Mouse (Mus musculus): ENCODE measurements around the gene Dok3. TPM values are rescaled to one million over a fixed set of nuclear protein-coding genes. Genes with fewer than 3 reads are reported as not detected.

Dok3 gene
- polyA plus RNA-seq, 1 experiment from 2014 or later: 9.1 TPM

- H3K9me3 ChIP-seq (ENCODE audit: low read length): no peaks in the 10 kb centered on the region
- H3K27ac ChIP-seq (ENCODE audit: low read length): no peak overlapping the region
- peaks cover 9% of the 10 kb centered on the region for H3K27me3 ChIP-seq (replicated peaks; ENCODE audit: insufficient read depth, low read length)
- 48% methylated on average over 14 of the region's 14 CpGs for WGBS
- H3K4me3 ChIP-seq (ENCODE audit: low read depth, low read length): peak overlapping the region; percentile 69; the same call in 1 of the 2 replicates
- no peak for ATAC-seq
- DNase-seq (ENCODE audit: low spot score): no peak
- peaks cover 6% of the 10 kb centered on the region; the same call in 1 of the 2 replicates for H3K4me1 ChIP-seq (ENCODE audit: insufficient read depth, low read depth, low read length)
- no peaks in the 10 kb centered on the region for H3K36me3 ChIP-seq (ENCODE audit: insufficient read depth, low read length)
- 0 out of 2 replicates have a peak overlapping the region, but pooled peaks have one; percentile 74 for H3K9ac ChIP-seq (replicated peaks; ENCODE audit: low read depth)
- peak overlapping the region; percentile 92 for H3K4me2 ChIP-seq (replicated peaks; ENCODE audit: low read depth, low read length)
- TF ChIP-seq EP300 (IDR thresholded peaks at IDR 0.05) (no peak), CTCF (IDR thresholded peaks at IDR 0.05) (no peak)
These were observed 42.9 kb downstream of the Dok3 start for GRCm38 (mm10) chr13:55486029-55486794.

GRCm38 (mm10) chr13:55484520-55485088, 44.5 kb downstream of the Dok3 start:
- no peaks in the 10 kb centered on the region for H3K36me3 ChIP-seq (ENCODE audit: insufficient read depth, low read length)
- H3K27me3 ChIP-seq (replicated peaks; ENCODE audit: insufficient read depth, low read length): peaks cover 9% of the 10 kb centered on the region
- no peak overlapping the region for H3K4me3 ChIP-seq (ENCODE audit: low read depth, low read length)
- no peaks in the 10 kb centered on the region for H3K9me3 ChIP-seq (ENCODE audit: low read length)
- 68% methylated on average over 6 of the region's 7 CpGs for WGBS
- H3K4me1 ChIP-seq (ENCODE audit: insufficient read depth, low read depth, low read length): peaks cover 6% of the 10 kb centered on the region; the same call in 1 of the 2 replicates
- TF ChIP-seq CTCF (IDR thresholded peaks at IDR 0.05) (no peak), EP300 (IDR thresholded peaks at IDR 0.05) (no peak)
- H3K9ac ChIP-seq (replicated peaks; ENCODE audit: low read depth): no peak overlapping the region
- no peak overlapping the region for H3K4me2 ChIP-seq (replicated peaks; ENCODE audit: low read depth, low read length)
- ATAC-seq (no peak), DNase-seq (ENCODE audit: low spot score) (no peak)
- H3K27ac ChIP-seq (ENCODE audit: low read length): no peak overlapping the region

GRCm38 (mm10) chr13:55483593-55483992, 45.5 kb downstream of the Dok3 start:
- TF ChIP-seq CTCF (IDR thresholded peaks at IDR 0.05) (no peak), EP300 (IDR thresholded peaks at IDR 0.05) (no peak)
- 40% methylated on average over 15 of the region's 15 CpGs for WGBS
- H3K27me3 ChIP-seq (replicated peaks; ENCODE audit: insufficient read depth, low read length): peaks cover 9% of the 10 kb centered on the region
- H3K9me3 ChIP-seq (ENCODE audit: low read length): no peaks in the 10 kb centered on the region
- DNase-seq (ENCODE audit: low spot score): no peak
- no peak overlapping the region for H3K27ac ChIP-seq (ENCODE audit: low read length)
- peaks cover 6% of the 10 kb centered on the region; the same call in 1 of the 2 replicates for H3K4me1 ChIP-seq (ENCODE audit: insufficient read depth, low read depth, low read length)
- H3K4me2 ChIP-seq (replicated peaks; ENCODE audit: low read depth, low read length): no peak overlapping the region
- no peaks in the 10 kb centered on the region for H3K36me3 ChIP-seq (ENCODE audit: insufficient read depth, low read length)
- H3K9ac ChIP-seq (replicated peaks; ENCODE audit: low read depth): no peak overlapping the region
- no peak for ATAC-seq
- no peak overlapping the region for H3K4me3 ChIP-seq (ENCODE audit: low read depth, low read length)

GRCm38 (mm10) chr13:55483071-55483470, 46.0 kb downstream of the Dok3 start:
- peaks cover 6% of the 10 kb centered on the region; the same call in 1 of the 2 replicates for H3K4me1 ChIP-seq (ENCODE audit: insufficient read depth, low read depth, low read length)
- H3K4me3 ChIP-seq (ENCODE audit: low read depth, low read length): no peak overlapping the region
- no peaks in the 10 kb centered on the region for H3K9me3 ChIP-seq (ENCODE audit: low read length)
- 23% methylated on average over 9 of the region's 9 CpGs for WGBS
- DNase-seq (ENCODE audit: low spot score): no peak
- TF ChIP-seq EP300 (IDR thresholded peaks at IDR 0.05) (no peak), CTCF (IDR thresholded peaks at IDR 0.05) (no peak)
- no peak overlapping the region for H3K9ac ChIP-seq (replicated peaks; ENCODE audit: low read depth)
- peak; percentile 11 for ATAC-seq
- H3K36me3 ChIP-seq (ENCODE audit: insufficient read depth, low read length): no peaks in the 10 kb centered on the region
- no peak overlapping the region for H3K4me2 ChIP-seq (replicated peaks; ENCODE audit: low read depth, low read length)
- H3K27me3 ChIP-seq (replicated peaks; ENCODE audit: insufficient read depth, low read length): peaks cover 5% of the 10 kb centered on the region
- H3K27ac ChIP-seq (ENCODE audit: low read length): no peak overlapping the region

- ATAC-seq (peak; percentile 45), DNase-seq (ENCODE audit: low spot score) (peak; percentile 59)
- peak; percentile 30 for TF ChIP-seq CTCF (IDR thresholded peaks at IDR 0.05)
- TF ChIP-seq EP300 (IDR thresholded peaks at IDR 0.05): no peak
- H3K4me3 ChIP-seq (ENCODE audit: low read depth, low read length): no peak overlapping the region
- no peaks in the 10 kb centered on the region for H3K9me3 ChIP-seq (ENCODE audit: low read length)
- H3K36me3 ChIP-seq (ENCODE audit: insufficient read depth, low read length): no peaks in the 10 kb centered on the region
- H3K4me1 ChIP-seq (ENCODE audit: insufficient read depth, low read depth, low read length): peaks cover 6% of the 10 kb centered on the region; the same call in 1 of the 2 replicates
- H3K27me3 ChIP-seq (replicated peaks; ENCODE audit: insufficient read depth, low read length): peaks cover 5% of the 10 kb centered on the region
- 0 out of 2 replicates have a peak overlapping the region, but pooled peaks have one; percentile 14 for H3K27ac ChIP-seq (ENCODE audit: low read length)
- H3K4me2 ChIP-seq (replicated peaks; ENCODE audit: low read depth, low read length): no peak overlapping the region
- H3K9ac ChIP-seq (replicated peaks; ENCODE audit: low read depth): no peak overlapping the region
- 57% methylated on average over 7 of the region's 7 CpGs for WGBS
These were observed 46.6 kb downstream of the Dok3 start for GRCm38 (mm10) chr13:55482542-55482941.

- Histone ChIP-seq H3K4me2 (replicated peaks; ENCODE audit: low read depth, low read length) (no peak overlapping the region), H3K4me3 (ENCODE audit: low read depth, low read length) (no peak overlapping the region), H3K4me1 (ENCODE audit: insufficient read depth, low read depth, low read length) (no peaks in the 10 kb centered on the region; the same call in 1 of the 2 replicates), H3K9ac (replicated peaks; ENCODE audit: low read depth) (no peak overlapping the region), H3K27ac (ENCODE audit: low read length) (no peak overlapping the region), H3K36me3 (ENCODE audit: insufficient read depth, low read length) (no peaks in the 10 kb centered on the region), H3K9me3 (ENCODE audit: low read length) (no peaks in the 10 kb centered on the region), H3K27me3 (replicated peaks; ENCODE audit: insufficient read depth, low read length) (no peaks in the 10 kb centered on the region)
- no peak for TF ChIP-seq CTCF (IDR thresholded peaks at IDR 0.05)
- TF ChIP-seq EP300 (IDR thresholded peaks at IDR 0.05): no peak
- ATAC-seq: no peak
- DNase-seq (ENCODE audit: low spot score): no peak
These were observed 49.2 kb downstream of the Dok3 start for GRCm38 (mm10) chr13:55479929-55480328.

Data from lung, postnatal 0 days (tissue).